Mouse (Mus musculus) cerebellum, adult 11 months (tissue): ENCODE data around the gene Il17re.

Source experiments
- DNase-seq: peaks from one replicate; pipeline ENCODE4 v3.0.0; 2022

The Il17re gene

DNA sequence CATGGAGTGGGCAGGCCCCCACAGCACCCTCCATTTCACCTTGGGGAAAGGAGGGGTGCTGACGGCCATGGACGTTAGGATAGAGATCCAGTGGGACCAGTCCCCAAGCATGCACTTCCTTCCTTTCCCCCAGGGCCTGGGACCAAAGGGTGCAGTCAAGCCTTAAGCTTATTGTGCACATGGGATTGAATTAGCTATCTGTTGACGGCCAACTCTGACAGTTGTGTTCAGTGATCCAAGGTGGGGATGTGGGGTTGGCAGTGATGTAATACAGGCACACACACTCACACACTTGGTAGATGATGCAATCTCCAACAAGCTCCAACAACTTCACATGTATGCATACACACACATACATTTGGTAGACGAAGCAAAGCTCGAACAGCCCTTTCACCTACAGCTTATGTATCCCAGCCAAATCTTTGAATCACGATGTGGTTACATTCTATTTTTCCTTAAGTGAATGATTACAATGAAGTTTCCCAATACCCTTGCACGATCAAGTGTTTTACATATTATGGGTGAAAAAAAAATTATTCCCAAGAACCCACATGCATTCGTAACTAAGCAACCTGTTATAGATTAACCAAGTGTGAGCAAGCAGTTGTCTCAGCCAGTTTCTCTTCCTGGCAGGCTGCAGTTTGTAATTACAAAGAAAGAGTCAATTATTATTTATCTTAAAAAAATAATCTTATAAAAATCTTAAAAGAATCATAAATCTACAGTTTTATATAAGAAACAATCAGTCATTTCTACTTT lies 13.9 kb upstream of the Il17re start:
- DNase-seq, result no peak

DNA sequence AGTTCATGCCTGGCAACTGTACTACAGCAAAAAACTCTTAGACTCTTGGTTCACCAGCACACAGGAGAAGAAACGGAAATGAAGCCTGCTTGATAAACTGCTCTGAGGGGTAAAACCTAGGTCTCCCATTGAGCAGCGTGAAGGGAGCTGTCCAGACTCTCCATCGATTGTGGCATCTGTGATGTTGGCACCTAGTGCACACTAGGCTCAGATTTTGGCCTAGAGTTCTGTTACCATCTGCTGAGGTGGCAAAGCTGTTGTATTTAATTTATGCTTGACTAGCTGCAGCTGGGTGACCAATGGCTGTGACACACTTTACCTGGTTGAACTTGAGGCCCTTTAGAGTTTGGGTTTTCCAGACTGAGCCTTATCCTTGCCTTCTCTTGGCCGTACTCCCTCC lies 10.6 kb upstream of the Il17re start:
- DNase-seq, result no peak

- no peak for DNase-seq
These were observed 6.4 kb upstream of the Il17re start for GRCm38 (mm10) chr6:113451839-113452238.

DNA sequence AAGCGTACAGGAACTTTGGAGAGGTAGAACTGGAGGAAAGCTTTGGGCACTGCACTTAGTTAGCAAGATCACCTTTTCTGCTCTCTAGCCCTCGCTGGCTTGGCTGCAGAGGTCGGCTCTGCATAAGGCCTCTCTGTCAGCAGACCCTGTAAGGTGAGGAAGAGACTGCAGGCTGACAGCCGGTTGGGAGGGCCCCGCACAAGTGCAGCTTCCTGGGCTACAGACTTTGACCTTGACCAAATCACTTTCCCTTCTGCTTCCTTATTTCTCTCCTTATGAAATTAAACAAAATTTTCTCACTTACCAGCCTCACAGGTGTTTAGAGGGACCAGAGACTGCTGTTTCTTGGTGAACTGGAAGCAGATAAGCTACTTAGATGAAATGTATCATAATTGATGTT lies 3.3 kb upstream of the Il17re start:
- no peak for DNase-seq

DNA sequence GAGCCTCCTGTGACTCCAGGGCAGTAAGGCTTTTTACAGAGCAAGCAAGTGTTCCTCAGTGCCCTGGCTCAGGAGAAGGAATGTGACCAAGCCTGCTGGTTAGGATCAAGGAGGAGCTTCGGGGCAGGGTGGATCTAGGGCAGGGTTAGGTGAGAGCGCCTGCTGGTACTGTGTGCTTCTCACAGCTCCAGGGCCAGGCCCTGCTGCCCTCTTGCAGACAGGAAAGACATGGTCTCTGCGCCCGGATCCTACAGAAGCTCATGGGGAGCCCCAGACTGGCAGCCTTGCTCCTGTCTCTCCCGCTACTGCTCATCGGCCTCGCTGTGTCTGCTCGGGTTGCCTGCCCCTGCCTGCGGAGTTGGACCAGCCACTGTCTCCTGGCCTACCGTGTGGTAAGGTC lies 351 bp downstream of the Il17re start:
- DNase-seq, result no peak

DNA sequence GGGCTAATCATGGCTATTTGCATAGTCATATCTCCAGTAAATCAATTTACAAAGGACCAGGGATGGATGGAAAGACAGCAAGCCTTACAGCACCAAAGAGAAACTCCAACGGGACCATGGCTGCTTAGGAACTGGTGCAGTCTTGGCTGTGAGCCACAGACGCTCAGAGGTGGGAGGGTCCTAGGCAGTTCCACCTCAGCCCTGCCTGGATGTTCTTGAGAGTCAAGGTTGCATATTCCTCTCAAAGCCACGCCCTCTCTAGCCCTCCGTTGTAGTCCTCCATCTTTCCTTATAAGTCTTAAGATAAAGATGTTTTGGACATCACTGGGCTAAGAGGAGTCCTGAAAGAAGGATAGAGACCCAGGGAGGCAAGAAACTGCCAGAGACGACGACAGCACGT lies 5.8 kb downstream of the Il17re start:
- DNase-seq, result no peak

- DNase-seq, result no peak
These were observed 7.3 kb downstream of the Il17re start for GRCm38 (mm10) chr6:113465602-113466001.

GRCm38 (mm10) chr6:113468512-113468911 lies 10.2 kb downstream of the Il17re start:
- DNase-seq, result no peak

- peak; percentile 68 for DNase-seq
These were observed 10.7 kb downstream of the Il17re start for GRCm38 (mm10) chr6:113469021-113469420.

DNA sequence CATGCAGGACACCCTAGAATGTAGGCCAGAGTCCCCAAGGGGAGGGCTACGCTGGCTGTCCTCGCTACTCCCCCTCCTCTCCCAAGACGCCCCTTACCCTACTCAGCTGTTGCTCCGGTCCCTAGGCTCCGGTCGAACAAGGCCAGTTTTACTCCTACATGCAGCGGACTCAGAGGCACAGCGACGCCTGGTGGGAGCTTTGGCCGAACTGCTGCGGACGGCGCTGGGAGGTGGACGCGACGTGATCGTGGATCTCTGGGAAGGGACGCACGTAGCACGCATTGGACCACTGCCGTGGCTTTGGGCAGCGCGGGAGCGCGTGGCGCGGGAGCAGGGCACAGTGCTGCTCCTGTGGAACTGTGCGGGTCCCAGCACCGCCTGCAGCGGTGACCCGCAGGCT lies 11.1 kb downstream of the Il17re start:
- DNase-seq, result peak; percentile 75

- no peak for DNase-seq
These were observed 13.1 kb downstream of the Il17re start, which contains the start of gene Il17rc for GRCm38 (mm10) chr6:113471297-113471936. TSS of gene Il17rc (plus strand) at chr6:113471427.

- DNase-seq, result no peak
These were observed 13.8 kb downstream of the Il17re start for GRCm38 (mm10) chr6:113472061-113472460.

- no peak for DNase-seq
These were observed 15.0 kb downstream of the Il17re start for GRCm38 (mm10) chr6:113473246-113473645.

DNA sequence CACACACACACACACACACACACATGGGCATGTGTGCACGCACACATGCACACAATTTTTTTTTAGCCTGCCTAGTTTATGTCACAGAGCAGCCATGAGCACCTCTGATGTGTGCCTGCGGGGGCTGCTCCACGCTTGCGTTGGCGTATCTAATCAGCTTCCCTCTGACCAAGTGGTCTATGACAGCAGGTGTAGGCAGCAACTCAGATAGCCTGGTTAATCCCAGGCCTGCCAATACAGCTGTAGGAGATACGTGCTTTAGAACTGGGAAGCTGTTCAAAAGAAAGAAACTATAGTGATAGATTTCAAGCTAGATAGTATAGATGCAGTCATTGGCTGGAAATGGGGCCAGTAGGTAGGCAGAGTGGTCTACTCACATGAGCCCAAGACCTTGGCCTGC lies 15.4 kb downstream of the Il17re start:
- no peak for DNase-seq

GRCm38 (mm10) chr6:113477353-113477752 lies 19.1 kb downstream of the Il17re start:
- DNase-seq, result no peak

DNA sequence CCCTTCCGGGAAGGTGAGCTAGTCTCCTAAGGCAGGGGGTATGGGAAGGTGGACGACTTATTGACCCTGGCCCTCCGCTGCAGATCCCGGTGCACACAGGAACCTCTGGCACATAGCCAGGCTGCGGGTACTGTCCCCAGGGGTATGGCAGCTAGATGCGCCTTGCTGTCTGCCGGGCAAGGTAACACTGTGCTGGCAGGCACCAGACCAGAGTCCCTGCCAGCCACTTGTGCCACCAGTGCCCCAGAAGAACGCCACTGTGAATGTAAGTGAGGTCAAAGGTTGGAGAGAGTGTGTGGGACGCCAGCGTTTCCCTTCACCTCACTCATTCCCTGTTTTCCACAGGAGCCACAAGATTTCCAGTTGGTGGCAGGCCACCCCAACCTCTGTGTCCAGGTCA lies 20.6 kb downstream of the Il17re start:
- DNase-seq, result no peak

GRCm38 (mm10) chr6:113480555-113481373 lies 22.5 kb downstream of the Il17re start:
- DNase-seq, result no peak

GRCm38 (mm10) chr6:113482477-113483099 lies 24.3 kb downstream of the Il17re start:
- DNase-seq, result peak; percentile 61

GRCm38 (mm10) chr6:113483100-113483615 lies 24.9 kb downstream of the Il17re start, which contains the start of gene Creld1:
TSS of gene Creld1 (plus strand) at chr6:113483297.
- peak; percentile 95 for DNase-seq

DNA sequence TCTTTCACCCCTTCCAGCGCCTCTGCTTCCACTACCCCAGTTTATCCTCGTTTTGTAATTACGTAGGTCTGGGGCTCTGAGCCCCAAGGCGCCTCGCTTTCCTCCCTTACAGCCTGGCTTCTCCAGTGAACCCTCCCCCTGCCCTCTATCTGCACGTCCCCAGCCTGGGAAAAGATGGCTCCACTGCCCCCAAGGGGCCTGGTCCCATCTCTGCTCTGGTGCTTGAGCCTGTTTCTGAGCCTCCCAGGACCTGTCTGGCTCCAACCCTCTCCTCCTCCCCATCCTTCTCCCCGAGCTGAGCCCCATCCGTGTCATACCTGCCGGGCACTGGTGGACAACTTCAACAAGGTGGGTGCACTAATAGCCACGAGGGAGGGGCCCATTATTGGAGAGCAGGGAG lies 25.4 kb downstream of the Il17re start:
- no peak for DNase-seq

DNA sequence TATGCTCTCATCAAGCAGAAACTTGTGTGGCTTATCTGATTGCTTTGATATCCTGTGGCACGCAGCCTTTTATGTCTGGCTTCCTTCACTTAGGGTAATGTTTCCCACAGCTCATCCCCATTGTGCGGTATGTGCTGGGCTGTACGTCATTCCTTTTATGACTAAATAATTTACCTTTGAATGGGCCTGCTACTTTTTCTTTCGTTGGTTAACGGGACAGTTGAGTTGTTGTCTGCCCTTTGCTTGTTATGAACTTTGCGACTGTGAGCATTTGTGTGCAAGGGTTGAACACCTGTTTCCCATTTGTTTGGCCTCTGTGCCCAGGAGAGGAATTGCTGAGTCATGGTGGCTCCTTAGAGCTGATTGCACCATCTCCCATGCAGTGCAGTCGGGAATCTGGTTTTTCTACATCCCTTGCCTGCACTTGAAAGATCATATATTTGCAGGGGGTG lies 28.9 kb downstream of the Il17re start:
- no peak for DNase-seq

DNA sequence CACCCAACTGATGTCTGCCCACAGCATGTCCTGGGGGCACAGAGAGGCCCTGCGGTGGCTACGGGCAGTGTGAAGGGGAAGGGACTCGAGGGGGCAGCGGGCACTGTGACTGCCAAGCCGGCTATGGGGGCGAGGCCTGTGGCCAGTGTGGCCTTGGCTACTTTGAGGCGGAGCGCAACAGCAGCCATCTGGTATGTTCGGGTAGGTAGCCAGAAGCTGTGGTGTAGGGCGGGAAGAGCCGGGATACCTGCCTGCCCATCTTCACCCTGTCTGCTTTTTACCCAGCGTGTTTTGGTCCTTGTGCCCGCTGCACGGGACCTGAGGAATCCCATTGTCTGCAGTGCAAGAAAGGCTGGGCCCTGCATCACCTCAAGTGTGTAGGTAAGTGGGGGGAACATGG lies 31.1 kb downstream of the Il17re start:
- DNase-seq, result no peak
